Mouse (Mus musculus) hindbrain, embryonic 14.5 days (tissue): Measurements from ENCODE around the gene Kat2b. TPM values are rescaled to one million over a fixed set of nuclear protein-coding genes. Genes with fewer than 3 reads are reported as not detected.
"Not testable (repeated sequence)": the region's sequence is repeated elsewhere in the genome, so short reads cannot be mapped to it uniquely, and the experiment has no call there.

ENCODE experiments used
- ATAC-seq: fragments of 200-750 bp; cut with Nextera tagmentation; 2 replicates; pipeline ENCODE4 v1.8.0; 2017; ENCODE audit warnings: moderate number of reproducible peaks, mild to moderate bottlenecking, moderate TSS enrichment, moderate library complexity; ENCODE audit not compliant: low FRiP score
- DNase-seq: peaks from one replicate; pipeline ENCODE4 v3.0.0-alpha.2; 2015; ENCODE audit warnings: low spot score
- H3K27ac ChIP-seq: fragments of 300-500 bp; sonication (generic); 2 replicates; pipeline ENCODE4 v1.5.1; 2014; ENCODE audit warnings: mild to moderate bottlenecking, moderate library complexity
- H3K27me3 ChIP-seq: fragments of 300-500 bp; sonication (generic); 2 replicates; pipeline ENCODE4 v1.6.1; 2014; ENCODE audit warnings: mild to moderate bottlenecking, low read length, mixed read lengths; ENCODE audit not compliant: control insufficient read depth, insufficient read depth
- H3K36me3 ChIP-seq: fragments of 300-500 bp; sonication (generic); replicated peaks from 2 replicates; pipeline ENCODE4 v1.6.1; 2014; ENCODE audit not compliant: control insufficient read depth, insufficient read depth
- H3K4me1 ChIP-seq: fragments of 300-500 bp; sonication (generic); replicated peaks from 2 replicates; pipeline ENCODE4 v1.6.1; 2014; ENCODE audit warnings: antibody characterized with exemption, low read length, mixed read lengths; ENCODE audit not compliant: control insufficient read depth, insufficient read depth
- H3K4me2 ChIP-seq: fragments of 300-500 bp; sonication (generic); replicated peaks from 2 replicates; pipeline ENCODE4 v1.6.1; 2014; ENCODE audit warnings: mild to moderate bottlenecking, moderate library complexity
- H3K4me3 ChIP-seq: fragments of 300-500 bp; sonication (generic); replicated peaks from 2 replicates; pipeline ENCODE4 v1.5.1; 2014; ENCODE audit warnings: mild to moderate bottlenecking, low read length
- H3K9ac ChIP-seq: fragments of 300-500 bp; sonication (generic); 2 replicates; pipeline ENCODE4 v1.6.1; 2014
- H3K9me3 ChIP-seq: fragments of 300-500 bp; sonication (generic); 2 replicates; pipeline ENCODE4 v1.6.1; 2016; ENCODE audit warnings: low read length; ENCODE audit not compliant: control insufficient read depth
- WGBS: fragments of 180-500 bp; shearing (Covaris S2); extraction: QIAGEN DNeasy Blood & Tissue Kit; methylation state at CpG from one replicate; pipeline ENCODE4 v1.1.7; 2014; 5-methylcytosine and 5-hydroxymethylcytosine counted together
- polyA plus RNA-seq: library from polyadenylated mRNA; unstranded; fragments of >200 nt; fragmentation: Nextera tagmentation; extraction: Ambion mirVana; gene quantifications from 2 replicates; pipeline ENCODE4 v1.2.1, GENCODE M21; 2014

Kat2b gene
- polyA plus RNA-seq, 1 experiment from 2014 or later, result 8.5 TPM

DNA sequence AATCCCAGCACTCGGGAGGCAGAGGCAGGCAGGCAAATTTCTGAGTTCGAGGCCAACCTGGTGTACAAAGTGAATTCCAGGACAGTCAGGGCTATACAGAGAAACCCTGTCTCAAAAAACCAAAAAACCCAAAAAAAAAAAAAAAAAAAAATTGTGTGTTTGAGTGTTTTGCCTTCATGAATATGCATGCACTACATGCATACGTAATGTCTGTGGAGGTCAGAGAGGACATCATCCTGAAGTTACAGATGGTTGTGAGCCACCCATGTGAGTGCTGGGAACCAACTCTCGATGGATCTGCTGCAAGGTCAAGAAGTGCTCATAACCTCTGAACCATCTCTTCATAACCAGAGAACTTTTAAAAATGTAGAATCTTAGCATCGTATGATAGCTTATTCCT lies 25.2 kb downstream of the Kat2b start:
- Histone ChIP-seq H3K9ac (no peak overlapping the region), H3K27me3 (no peaks in the 10 kb centered on the region), H3K4me1 (peaks cover 17% of the 10 kb centered on the region), H3K9me3 (no peaks in the 10 kb centered on the region), H3K4me3 (no peak overlapping the region), H3K4me2 (no peak overlapping the region), H3K36me3 (no peaks in the 10 kb centered on the region), H3K27ac (no peak overlapping the region)
- 93% methylated on average over 5 of the region's 5 CpGs for WGBS
- no peak for DNase-seq
- ATAC-seq, result no peak

DNA sequence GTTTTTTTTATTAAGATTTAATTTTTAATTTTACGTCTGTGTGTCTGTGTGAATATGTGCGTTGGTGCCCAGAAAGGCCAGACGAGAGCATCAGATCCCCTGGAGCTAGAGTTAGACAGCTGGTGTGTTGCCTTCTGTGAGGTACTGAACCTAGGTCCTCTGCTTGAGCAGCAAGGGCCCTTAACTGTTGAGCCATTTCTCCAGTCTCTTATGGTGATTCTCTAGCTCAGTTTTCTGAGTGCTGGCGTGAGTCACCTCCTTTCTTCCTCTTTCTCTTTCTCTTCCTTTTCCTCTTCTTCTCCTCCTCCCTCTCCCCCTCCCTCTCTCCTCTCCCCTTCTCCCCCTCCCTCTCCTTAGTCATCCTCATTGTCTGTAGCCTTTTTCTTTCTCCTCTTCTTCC lies 27.9 kb downstream of the Kat2b start:
- Histone ChIP-seq H3K9ac (no peak overlapping the region), H3K27me3 (no peaks in the 10 kb centered on the region), H3K4me1 (peaks cover 7% of the 10 kb centered on the region; the same call in 1 of the 2 replicates), H3K9me3 (no peaks in the 10 kb centered on the region), H3K4me2 (no peak overlapping the region), H3K27ac (no peak overlapping the region), H3K4me3 (no peak overlapping the region), H3K36me3 (no peaks in the 10 kb centered on the region)
- ATAC-seq (no peak), DNase-seq (no peak)
- 86% methylated on average over 4 of the region's 4 CpGs for WGBS

DNA sequence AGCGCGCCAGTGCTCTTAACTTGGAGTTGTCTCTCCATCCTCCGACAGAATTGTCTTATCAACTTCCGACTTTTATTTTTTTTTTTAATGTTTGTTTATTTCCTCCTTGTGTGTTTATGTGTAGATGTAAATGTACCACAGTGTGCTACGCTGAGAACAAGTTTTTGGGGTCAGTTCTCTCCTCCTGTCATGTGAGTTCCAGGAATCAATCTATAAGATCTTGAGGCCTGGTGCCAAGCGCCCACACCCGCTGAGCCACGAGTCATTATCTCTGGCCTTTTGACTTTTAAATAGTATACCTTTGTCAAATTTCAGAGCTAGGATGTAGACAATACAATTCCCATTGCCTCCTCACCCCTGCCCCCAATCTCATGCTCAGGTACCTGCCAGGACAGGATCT lies 28.9 kb downstream of the Kat2b start:
- H3K4me2 ChIP-seq, result no peak overlapping the region
- no peak overlapping the region for H3K9ac ChIP-seq
- H3K27me3 ChIP-seq, result no peaks in the 10 kb centered on the region
- H3K27ac ChIP-seq, result peak overlapping the region; percentile 80
- no peak for DNase-seq
- no peak for ATAC-seq
- H3K4me3 ChIP-seq, result no peak overlapping the region
- 86% methylated on average over 8 of the region's 8 CpGs for WGBS
- H3K9me3 ChIP-seq, result no peaks in the 10 kb centered on the region
- peaks cover 7% of the 10 kb centered on the region; the same call in 1 of the 2 replicates for H3K4me1 ChIP-seq
- H3K36me3 ChIP-seq, result no peaks in the 10 kb centered on the region

DNA sequence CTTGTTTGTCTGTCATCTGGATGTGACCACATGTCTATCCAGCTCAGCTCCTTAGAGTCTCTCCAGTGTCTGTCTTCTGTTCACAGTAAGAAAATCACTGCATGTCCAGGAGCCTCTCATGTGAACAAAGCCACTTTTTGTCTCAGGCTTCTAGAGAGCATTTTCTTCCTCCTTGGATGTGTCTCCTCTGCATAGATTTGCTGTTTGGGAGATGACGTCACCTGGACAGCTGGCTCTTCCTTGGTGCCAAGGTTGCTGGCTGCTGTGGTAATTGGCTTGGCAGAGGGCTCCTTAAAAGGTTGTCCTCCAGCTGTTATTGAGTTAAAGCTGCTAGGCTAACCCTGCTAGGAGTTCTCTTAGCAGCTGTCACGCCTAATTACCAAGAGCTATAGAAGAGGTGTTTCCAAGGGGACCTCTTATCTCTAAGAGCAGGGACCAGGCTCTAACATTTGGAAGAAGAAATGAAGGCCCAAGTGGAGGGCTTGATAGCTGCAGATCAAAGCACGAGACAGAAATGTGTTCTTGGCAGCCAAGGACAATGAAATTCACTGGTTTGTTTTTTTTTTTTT lies 29.7 kb downstream of the Kat2b start:
- DNase-seq (peak; percentile 78), ATAC-seq (peak; percentile 90)
- Histone ChIP-seq H3K27ac (peak overlapping the region; percentile 80), H3K9me3 (no peaks in the 10 kb centered on the region), H3K4me1 (peaks cover 7% of the 10 kb centered on the region; the same call in 1 of the 2 replicates), H3K4me2 (no peak overlapping the region), H3K36me3 (no peaks in the 10 kb centered on the region), H3K4me3 (no peak overlapping the region), H3K27me3 (no peaks in the 10 kb centered on the region), H3K9ac (no peak overlapping the region)
- WGBS, result 20% methylated on average over 3 of the region's 3 CpGs

DNA sequence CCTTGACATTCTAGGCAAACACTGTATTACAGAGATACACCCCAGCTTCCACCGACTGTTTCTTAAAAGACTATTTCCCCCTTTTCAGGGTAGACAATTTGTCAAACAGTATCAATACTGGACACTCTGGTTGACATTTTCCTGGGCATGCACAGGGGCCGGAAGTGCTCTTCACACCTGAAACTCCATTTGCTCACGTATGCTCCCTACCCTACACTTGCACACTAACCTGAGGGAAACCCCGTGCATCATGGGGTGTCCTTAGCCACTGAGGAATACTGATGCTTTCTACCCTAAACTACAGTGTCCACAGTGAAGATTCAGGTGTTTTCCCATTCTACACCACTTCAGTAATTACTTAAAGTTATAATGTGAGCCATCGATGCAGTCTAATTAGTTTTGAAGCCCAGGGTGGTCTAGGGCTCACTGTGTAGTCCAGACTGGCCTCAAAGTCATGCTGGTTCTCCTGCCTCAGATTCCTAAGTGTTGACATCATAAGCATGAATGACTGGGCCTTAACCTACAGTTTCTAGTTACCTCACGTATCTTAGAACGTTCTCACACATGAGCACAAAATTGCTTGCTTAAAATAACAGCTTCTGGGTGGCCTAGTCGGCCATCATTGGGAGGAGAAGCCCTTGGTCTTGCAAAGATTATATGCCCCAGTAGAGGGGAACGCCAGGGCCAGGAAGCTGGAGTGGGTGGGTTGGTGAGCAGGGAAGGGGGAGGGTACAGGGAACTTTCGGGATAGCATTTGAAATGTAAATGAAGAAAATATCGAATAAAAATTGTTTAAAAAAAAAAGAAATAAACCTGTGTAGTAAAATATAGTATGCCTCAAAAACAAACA lies 30.5 kb downstream of the Kat2b start:
- peaks cover 7% of the 10 kb centered on the region; the same call in 1 of the 2 replicates for H3K4me1 ChIP-seq
- H3K27ac ChIP-seq, result no peak overlapping the region
- no peaks in the 10 kb centered on the region for H3K36me3 ChIP-seq
- H3K4me3 ChIP-seq, result no peak overlapping the region
- 84% methylated on average over 11 of the region's 11 CpGs for WGBS
- H3K9ac ChIP-seq, result no peak overlapping the region
- H3K4me2 ChIP-seq, result no peak overlapping the region
- H3K27me3 ChIP-seq, result no peaks in the 10 kb centered on the region
- no peaks in the 10 kb centered on the region for H3K9me3 ChIP-seq
- ATAC-seq (peak; percentile 35; the same call in 1 of the 2 replicates), DNase-seq (no peak)

DNA sequence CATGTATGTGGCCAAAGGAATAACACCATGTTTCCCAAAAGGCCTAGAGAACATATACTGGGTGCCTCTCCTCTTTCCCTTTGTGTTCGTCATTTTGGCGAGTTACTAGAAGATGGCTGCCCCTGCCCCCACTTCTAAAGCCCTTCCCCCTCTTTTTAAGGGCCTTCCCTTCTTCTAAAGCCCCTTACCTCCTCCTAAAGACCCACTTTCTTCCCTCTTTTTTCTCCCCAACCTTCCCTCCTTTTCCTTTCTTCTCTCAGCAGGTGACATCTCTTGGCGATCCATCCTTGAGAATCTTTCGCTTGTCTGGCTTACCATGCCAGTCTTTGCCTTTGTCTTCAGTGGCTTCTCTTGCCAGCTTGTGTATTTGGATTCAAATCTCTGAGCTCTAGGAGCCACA lies 31.9 kb downstream of the Kat2b start:
- H3K9ac ChIP-seq, result no peak overlapping the region
- H3K27me3 ChIP-seq, result no peaks in the 10 kb centered on the region
- no peak overlapping the region for H3K27ac ChIP-seq
- ATAC-seq (no peak), DNase-seq (no peak)
- H3K9me3 ChIP-seq, result no peaks in the 10 kb centered on the region
- H3K4me1 ChIP-seq, result peaks cover 7% of the 10 kb centered on the region; the same call in 1 of the 2 replicates
- H3K4me2 ChIP-seq, result no peak overlapping the region
- WGBS, result 94% methylated on average over 4 of the region's 4 CpGs
- no peaks in the 10 kb centered on the region for H3K36me3 ChIP-seq
- H3K4me3 ChIP-seq, result no peak overlapping the region

DNA sequence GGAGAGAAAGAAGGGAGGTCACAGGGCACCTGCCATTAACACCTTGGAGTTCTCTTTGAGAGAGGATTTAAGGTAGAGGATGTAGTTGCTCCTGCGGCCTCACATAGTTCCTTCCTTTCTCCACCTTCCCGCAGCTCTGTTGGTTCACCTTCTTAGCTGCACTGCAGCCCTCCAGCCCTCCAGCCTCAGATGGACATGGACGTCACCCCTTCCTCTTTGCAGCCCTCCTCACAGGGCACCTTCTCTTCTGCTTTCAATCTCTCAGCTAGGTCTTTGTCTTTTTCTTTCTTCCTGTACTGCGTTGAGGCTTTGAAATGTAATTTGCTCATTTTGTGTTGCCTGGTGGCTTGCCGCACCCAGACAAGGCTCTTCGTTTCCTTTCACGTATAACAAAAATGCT lies 36.6 kb downstream of the Kat2b start:
- not testable (repeated sequence) for H3K4me3 ChIP-seq, H3K27ac ChIP-seq, H3K27me3 ChIP-seq, H3K4me1 ChIP-seq, DNase-seq, H3K9ac ChIP-seq, H3K4me2 ChIP-seq, H3K9me3 ChIP-seq, H3K36me3 ChIP-seq, ATAC-seq
- no CpG with 5 or more reads among the region's 7 CpGs for WGBS

DNA sequence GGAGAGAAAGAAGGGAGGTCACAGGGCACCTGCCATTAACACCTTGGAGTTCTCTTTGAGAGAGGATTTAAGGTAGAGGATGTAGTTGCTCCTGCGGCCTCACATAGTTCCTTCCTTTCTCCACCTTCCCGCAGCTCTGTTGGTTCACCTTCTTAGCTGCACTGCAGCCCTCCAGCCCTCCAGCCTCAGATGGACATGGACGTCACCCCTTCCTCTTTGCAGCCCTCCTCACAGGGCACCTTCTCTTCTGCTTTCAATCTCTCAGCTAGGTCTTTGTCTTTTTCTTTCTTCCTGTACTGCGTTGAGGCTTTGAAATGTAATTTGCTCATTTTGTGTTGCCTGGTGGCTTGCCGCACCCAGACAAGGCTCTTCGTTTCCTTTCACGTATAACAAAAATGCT lies 39.4 kb downstream of the Kat2b start:
- not testable (repeated sequence) for H3K27ac ChIP-seq, H3K9ac ChIP-seq, H3K4me3 ChIP-seq, H3K4me2 ChIP-seq, H3K9me3 ChIP-seq, H3K4me1 ChIP-seq, DNase-seq, H3K27me3 ChIP-seq, H3K36me3 ChIP-seq, ATAC-seq
- WGBS, result no CpG with 5 or more reads among the region's 7 CpGs

DNA sequence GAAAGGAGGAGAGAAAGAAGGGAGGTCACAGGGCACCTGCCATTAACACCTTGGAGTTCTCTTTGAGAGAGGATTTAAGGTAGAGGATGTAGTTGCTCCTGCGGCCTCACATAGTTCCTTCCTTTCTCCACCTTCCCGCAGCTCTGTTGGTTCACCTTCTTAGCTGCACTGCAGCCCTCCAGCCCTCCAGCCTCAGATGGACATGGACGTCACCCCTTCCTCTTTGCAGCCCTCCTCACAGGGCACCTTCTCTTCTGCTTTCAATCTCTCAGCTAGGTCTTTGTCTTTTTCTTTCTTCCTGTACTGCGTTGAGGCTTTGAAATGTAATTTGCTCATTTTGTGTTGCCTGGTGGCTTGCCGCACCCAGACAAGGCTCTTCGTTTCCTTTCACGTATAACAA lies 42.3 kb downstream of the Kat2b start:
- H3K9me3 ChIP-seq, DNase-seq, H3K4me2 ChIP-seq, H3K36me3 ChIP-seq, ATAC-seq, H3K4me3 ChIP-seq, H3K9ac ChIP-seq, H3K27me3 ChIP-seq, H3K4me1 ChIP-seq, H3K27ac ChIP-seq: not testable (repeated sequence)
- no CpG with 5 or more reads among the region's 7 CpGs for WGBS
